Mouse (Mus musculus): Measurements from ENCODE around the gene Osbpl10. TPM values are rescaled to one million over a fixed set of nuclear protein-coding genes. Genes with fewer than 3 reads are reported as not detected.
"Not testable (repeated sequence)": the region's sequence is repeated elsewhere in the genome, so short reads cannot be mapped to it uniquely, and the experiment has no call there.

Osbpl10 gene
- 1 to 10 TPM; 5.9 to 6.7 TPM for total RNA-seq (2021)
- long read RNA-seq, experiment 1, partial matches to known transcripts: 2 of 4 reads
- long read RNA-seq, experiment 1, other reads (novel, unspliced or antisense): 2 of 4 reads
- long read RNA-seq, experiment 2, partial matches to known transcripts: 0 of 7 reads
- long read RNA-seq, experiment 2, other reads (novel, unspliced or antisense): 3 of 7 reads

DNA sequence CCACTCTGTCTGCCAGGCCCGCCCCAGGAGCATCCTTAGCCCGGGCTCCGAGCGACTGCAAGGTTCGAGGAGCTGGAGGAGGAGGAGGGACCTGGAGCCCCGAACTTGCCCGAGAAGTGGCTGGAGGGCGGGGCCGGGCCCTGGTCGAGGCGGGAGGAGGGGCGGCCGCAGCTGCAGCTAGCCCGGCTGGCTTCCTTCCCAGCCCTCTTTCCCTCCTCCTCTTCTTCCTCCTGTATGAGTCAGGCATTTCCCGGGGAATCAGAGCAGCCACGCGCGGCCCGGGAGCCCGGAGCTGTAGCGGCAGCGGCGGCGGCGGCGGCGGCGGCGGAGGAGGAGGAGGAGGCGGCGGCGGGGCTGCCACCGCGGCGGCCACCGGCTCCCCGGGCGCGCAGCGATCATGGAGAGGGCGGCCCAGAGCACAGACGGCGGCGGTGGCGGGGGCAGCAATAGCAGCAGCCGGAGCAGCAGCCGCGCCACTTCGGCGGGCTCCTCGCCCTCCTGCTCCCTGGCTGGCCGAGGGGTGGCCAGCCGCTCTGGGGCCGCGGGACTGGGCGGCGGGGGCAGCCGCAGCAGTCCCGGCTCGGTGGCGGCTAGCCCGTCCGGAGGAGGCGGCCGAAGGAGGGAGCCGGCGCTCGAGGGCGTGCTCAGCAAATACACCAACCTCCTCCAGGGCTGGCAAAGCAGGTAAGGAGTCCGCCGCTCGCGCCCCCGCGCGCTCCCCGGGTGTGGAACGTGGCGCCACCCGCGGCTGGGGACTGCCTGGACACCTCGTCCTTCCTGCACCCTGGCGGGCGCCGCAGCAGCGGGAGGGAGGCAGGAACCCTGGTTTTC, at the start of gene Osbpl10:
Gene Osbpl10, plus strand, starts transcription at position 289 of the 831 bp plus-strand sequence.
- intact Hi-C loops (cut with DNase I; ENCODE audit: low total_unique reads): no loop called here
- peak; percentile 89 for DNase-seq

DNA sequence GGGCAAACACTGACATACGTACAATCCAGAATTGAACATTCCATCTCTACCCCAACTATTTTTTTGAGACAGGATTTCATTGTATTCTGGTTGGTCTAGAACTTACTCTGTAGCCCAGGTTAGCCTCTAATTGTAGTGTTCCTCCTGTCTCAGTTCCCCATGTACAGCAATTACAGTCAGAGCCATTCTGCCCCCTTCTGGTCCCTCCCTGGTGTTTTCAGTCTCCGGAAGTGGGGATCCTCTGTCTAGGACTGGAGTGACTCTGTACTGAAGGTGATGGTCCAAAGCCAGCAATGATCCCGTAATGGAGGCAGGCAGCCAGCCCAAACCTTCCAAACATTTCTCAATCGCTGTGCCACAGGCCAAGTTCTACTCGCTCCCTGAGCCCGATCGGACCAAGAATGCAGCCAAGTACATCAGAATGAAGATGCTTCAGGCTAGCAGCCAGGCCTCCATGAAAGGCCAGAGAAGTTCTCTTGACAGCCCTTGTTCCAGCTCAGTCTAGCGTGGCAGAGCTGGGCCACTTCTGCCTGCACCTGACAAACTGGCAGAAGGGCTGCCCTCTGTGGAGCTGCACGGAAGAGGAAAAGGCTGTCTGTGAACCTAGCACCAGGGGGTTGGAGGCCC, 47.8 kb upstream of the Osbpl10 start:
- DNase-seq: peak; percentile 83
- intact Hi-C loops (cut with DNase I; ENCODE audit: low total_unique reads): no loop called here

DNA sequence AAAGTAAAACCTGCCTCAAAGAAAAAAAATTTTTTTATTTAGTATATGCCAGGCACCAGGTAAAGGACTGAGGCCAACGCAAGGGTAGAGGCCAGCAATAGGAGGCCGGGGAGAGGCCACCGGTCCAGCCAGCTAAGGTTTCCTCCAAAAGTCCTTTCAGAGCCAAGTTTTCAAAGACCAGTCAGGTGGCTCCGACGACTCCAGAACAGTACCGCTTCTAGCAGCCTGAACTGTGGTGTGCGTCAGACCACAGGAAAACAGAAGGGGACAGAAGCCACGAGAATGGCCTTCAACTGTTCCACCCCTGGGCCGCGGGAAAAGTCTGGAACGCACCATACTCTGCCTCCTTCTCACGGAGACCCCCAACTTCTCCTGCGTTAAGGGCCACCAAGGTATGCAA, 45.8 kb upstream of the Osbpl10 start:
- DNase-seq: no peak

DNA sequence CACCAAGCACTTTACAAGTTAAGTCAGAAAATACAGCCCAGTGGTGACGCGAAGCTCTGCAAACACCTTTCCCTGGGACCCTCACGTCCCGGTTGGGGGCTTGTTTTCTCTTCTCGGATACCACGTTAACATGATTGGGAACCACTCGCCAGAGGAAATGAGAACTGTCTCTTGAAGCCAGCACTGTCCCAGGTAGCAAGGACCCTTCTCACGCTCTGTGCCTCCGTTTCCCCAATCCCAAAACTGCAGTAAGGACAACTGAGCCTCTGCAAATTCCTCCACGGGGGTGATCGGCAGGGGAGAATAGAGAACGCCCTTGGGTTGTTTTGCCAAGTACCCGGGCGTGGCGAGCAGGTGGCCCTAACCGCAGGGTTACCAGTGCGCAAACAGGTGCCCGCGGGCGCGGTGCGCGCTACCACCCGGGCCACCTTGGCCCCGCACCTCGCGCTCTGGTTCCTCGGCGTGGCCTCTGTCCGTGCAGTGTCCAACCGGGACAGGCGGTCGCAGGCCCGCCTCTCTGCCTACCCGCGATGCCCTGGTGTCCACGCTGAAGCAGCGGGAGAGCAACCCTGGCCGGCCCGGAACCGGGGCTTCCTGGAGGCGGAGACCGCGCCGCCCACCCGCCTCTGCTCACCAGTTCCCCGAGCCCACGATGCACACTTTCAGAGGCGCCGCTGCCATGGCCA, 45.2 kb upstream of the Osbpl10 start:
- intact Hi-C loops (cut with DNase I; ENCODE audit: low total_unique reads): no loop called here
- DNase-seq: no peak

More for the DNA sequence above, 45.8 kb upstream of the Osbpl10 start:
- intact Hi-C loops (cut with DNase I; ENCODE audit: low total_unique reads): no loop called here

- peak; percentile 99 for DNase-seq
- intact Hi-C loops (cut with DNase I; ENCODE audit: low total_unique reads): no loop called here
Measured at GRCm38 (mm10) chr9:114933723-114934171, 44.6 kb upstream of the Osbpl10 start, which contains the start of gene Gpd1l. Gene Gpd1l, minus strand, starts transcription at chr9:114933987.

DNA sequence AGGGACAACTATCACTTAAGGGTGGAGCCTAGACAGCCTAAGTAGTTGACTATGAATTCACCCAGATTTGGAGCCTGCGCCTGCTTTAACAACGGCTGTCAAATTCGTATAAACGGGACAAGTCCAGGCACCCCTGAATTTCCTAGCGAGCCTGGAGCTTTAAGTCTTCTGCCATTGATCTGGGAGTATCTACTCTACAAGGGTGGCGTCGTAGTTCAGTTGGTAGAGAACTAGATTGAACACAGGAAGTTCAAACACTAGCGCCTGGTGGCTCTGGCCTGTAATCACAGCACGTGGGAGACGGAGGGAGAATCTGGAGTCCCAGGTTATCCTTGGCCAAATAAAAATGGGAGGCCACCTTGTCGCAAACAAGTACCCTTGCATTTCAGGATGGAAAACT, 44.1 kb upstream of the Osbpl10 start:
- intact Hi-C loops (cut with DNase I; ENCODE audit: low total_unique reads): no loop called here
- DNase-seq: no peak

GRCm38 (mm10) chr9:114935321-114935720, 43.0 kb upstream of the Osbpl10 start:
- intact Hi-C loops (cut with DNase I; ENCODE audit: low total_unique reads): no loop called here

GRCm38 (mm10) chr9:114936687-114937086, 41.7 kb upstream of the Osbpl10 start:
- intact Hi-C loops (cut with DNase I; ENCODE audit: low total_unique reads): no loop called here
- DNase-seq: no peak

More at GRCm38 (mm10) chr9:114935321-114935720, 43.0 kb upstream of the Osbpl10 start:
- DNase-seq: no peak

- intact Hi-C loops (cut with DNase I; ENCODE audit: low total_unique reads): no loop called here
- DNase-seq: no peak
Measured at GRCm38 (mm10) chr9:114944642-114945041, 33.7 kb upstream of the Osbpl10 start.

GRCm38 (mm10) chr9:114945576-114945975, 32.8 kb upstream of the Osbpl10 start:
- DNase-seq: no peak
- intact Hi-C loops (cut with DNase I; ENCODE audit: low total_unique reads): no loop called here

DNA sequence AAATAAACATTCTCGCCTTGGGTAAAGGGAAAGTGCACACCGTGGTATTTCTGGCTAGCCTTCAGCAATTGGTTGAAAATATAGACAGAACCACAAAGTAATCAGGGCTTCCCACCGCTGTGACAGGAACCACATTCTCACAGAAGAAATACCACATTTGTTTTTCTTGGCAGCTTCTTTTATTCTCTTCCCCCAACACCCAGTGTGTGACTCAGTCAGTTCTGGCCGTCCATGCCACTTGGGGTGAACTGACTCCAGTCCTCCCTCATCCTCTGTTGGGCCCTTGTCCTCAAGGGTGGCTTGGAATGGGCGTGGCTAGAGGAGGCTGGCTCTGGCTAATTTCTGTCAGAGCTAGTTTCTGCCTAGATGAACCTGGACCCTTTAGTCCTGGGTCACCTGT, 30.0 kb upstream of the Osbpl10 start:
- DNase-seq: no peak
- intact Hi-C loops (cut with DNase I; ENCODE audit: low total_unique reads): no loop called here

DNA sequence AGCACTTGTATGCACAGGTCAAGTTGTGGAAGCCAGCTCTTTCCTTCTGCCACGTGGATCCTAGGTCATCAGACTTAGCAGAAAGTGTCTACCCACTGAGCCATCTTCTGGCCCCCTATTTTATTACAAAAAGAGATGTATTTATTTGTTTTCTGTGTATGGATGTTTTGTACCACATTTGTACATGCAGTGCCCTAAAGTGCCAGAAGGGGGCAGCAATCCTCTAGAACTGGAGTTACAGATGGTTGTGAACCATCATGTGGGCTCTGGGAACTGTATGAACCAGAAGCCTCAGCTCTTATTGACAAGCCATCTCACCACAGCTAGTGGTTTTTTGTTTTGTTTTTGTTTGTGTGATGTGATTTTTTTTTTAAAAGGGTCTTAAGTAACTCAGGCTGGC, 25.5 kb upstream of the Osbpl10 start:
- intact Hi-C loops (cut with DNase I; ENCODE audit: low total_unique reads): no loop called here
- no peak for DNase-seq

DNA sequence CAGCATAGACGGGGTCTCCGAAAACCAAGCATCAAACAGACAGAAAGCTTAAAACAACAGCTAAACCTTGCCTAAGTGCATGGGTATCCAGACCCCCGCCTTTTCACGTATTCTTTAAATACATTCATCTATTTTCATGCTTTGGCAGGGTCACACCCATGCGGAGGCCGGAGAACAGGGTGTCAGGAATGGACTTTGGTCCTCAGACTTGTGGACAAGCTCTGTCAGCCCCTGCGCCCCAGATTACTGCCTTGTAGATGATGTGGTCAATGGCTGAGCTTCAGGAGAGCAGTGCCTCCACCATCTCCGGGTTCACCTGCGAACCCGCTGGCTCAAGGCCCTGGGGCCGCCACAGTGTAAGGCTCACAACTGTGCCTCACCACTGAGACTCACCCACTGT, 23.0 kb upstream of the Osbpl10 start:
- intact Hi-C loops (cut with DNase I; ENCODE audit: low total_unique reads): loop anchor here (5.0 kb wide), 1 partner anchor 158 kb away; no protein-coding TSS in a partner anchor

GRCm38 (mm10) chr9:114956945-114957344, 21.4 kb upstream of the Osbpl10 start:
- intact Hi-C loops (cut with DNase I; ENCODE audit: low total_unique reads): loop anchor here (2.0 to 5.0 kb wide), 2 partner anchors 42 to 160 kb away; no protein-coding TSS in a partner anchor
- no peak for DNase-seq

More for the DNA sequence above, 23.0 kb upstream of the Osbpl10 start:
- DNase-seq: no peak

GRCm38 (mm10) chr9:114960043-114960789, 18.2 kb upstream of the Osbpl10 start:
- intact Hi-C loops (cut with DNase I; ENCODE audit: low total_unique reads): no loop called here
- peak; percentile 35 for DNase-seq

DNA sequence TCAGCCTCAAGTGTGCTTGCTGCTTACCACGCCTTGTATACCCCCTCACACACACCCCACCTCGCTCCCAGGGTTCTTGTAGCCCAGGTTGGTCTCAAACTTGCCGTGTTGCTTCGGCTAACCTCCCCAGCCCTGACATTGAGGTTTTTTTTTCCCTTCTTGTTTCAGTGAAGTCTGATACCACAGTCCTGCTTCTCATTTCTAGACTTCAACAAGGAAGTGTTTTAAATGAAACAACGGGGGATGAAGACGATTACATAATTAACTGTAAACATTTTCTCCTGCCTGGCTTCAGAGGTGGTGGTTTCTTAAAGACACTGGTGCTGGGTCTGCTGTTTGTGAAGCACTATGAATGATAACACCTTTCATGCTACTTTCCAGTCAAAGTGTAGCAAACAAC, 17.5 kb upstream of the Osbpl10 start:
- DNase-seq: no peak
- intact Hi-C loops (cut with DNase I; ENCODE audit: low total_unique reads): no loop called here

- intact Hi-C loops (cut with DNase I; ENCODE audit: low total_unique reads): no loop called here
- DNase-seq: no peak
Measured at GRCm38 (mm10) chr9:114964093-114964492, 14.3 kb upstream of the Osbpl10 start.

GRCm38 (mm10) chr9:114966286-114966685, 12.1 kb upstream of the Osbpl10 start:
- DNase-seq; intact Hi-C loops (cut with DNase I; ENCODE audit: low total_unique reads): not testable (repeated sequence)
